Mouse (Mus musculus) lung, embryonic 14.5 days (tissue): ENCODE measurements at regions not wholly inside any gene's neighbourhood (a gene's known extent, or its start where the extent isn't known, plus 50 kb on each side); places are given as distances from the start of the nearest gene placed in this dataset.

Experiments used
- ATAC-seq: fragments of 200-750 bp; cut with Nextera tagmentation; 2 replicates; pipeline ENCODE4 v1.8.0; 2017; ENCODE audit warnings: mild to moderate bottlenecking, moderate TSS enrichment, moderate library complexity; ENCODE audit not compliant: insufficient read depth
- DNase-seq: peaks from one replicate; pipeline ENCODE4 v3.0.0-alpha.2; 2015
- H3K27ac ChIP-seq: fragments of 300-500 bp; sonication (generic); 2 replicates; pipeline ENCODE4 v1.5.1; 2014; ENCODE audit warnings: low read depth, mild to moderate bottlenecking, moderate library complexity
- H3K27me3 ChIP-seq: fragments of 300-500 bp; sonication (generic); 2 replicates; pipeline ENCODE4 v1.6.1; 2014; ENCODE audit warnings: low read length, control low read depth; ENCODE audit not compliant: insufficient read depth
- H3K36me3 ChIP-seq: fragments of 300-500 bp; sonication (generic); 2 replicates; pipeline ENCODE4 v1.6.1; 2014; ENCODE audit warnings: control low read depth; ENCODE audit not compliant: insufficient read depth
- H3K4me1 ChIP-seq: fragments of 300-500 bp; sonication (generic); 2 replicates; pipeline ENCODE4 v1.6.1; 2014; ENCODE audit warnings: antibody characterized with exemption, control low read depth; ENCODE audit not compliant: insufficient read depth
- H3K4me2 ChIP-seq: fragments of 300-500 bp; sonication (generic); 2 replicates; pipeline ENCODE4 v1.6.1; 2014; ENCODE audit warnings: mild to moderate bottlenecking
- H3K4me3 ChIP-seq: fragments of 300-500 bp; sonication (generic); 2 replicates; pipeline ENCODE4 v1.5.1; 2014; ENCODE audit warnings: low read depth, low read length
- H3K9ac ChIP-seq: fragments of 300-500 bp; sonication (generic); 2 replicates; pipeline ENCODE4 v1.6.1; 2014
- H3K9me3 ChIP-seq: fragments of 300-500 bp; sonication (generic); 2 replicates; pipeline ENCODE4 v1.6.1; 2016; ENCODE audit warnings: low read depth, low read length, control low read depth
- CTCF ChIP-seq: IDR thresholded peaks from 2 replicates; pipeline ENCODE4 v1.5.1; 2016; ENCODE audit warnings: antibody characterized with exemption, low read depth
- WGBS: fragments of 180-500 bp; shearing (Covaris S2); extraction: QIAGEN DNeasy Blood & Tissue Kit; methylation state at CpG from one replicate; pipeline ENCODE4 v1.1.7; 2014; 5-methylcytosine and 5-hydroxymethylcytosine counted together

- Histone ChIP-seq H3K4me1 (peaks cover 17% of the 10 kb centered on the region), H3K27me3 (no peaks in the 10 kb centered on the region), H3K36me3 (no peaks in the 10 kb centered on the region), H3K9me3 (no peaks in the 10 kb centered on the region), H3K4me3 (no peak overlapping the region), H3K9ac (no peak overlapping the region), H3K4me2 (0 out of 2 replicates have a peak overlapping the region, but pooled peaks have one; percentile 26), H3K27ac (peak overlapping the region; percentile 55; the same call in 1 of the 2 replicates)
- 32% methylated on average over 5 of the region's 5 CpGs for WGBS
- DNase-seq: peak; percentile 56
- no peak for ATAC-seq
- TF ChIP-seq CTCF: no peak
These were observed 288.4 kb downstream of the Sox4 start for GRCm38 (mm10) chr13:28665150-28665549.

DNA sequence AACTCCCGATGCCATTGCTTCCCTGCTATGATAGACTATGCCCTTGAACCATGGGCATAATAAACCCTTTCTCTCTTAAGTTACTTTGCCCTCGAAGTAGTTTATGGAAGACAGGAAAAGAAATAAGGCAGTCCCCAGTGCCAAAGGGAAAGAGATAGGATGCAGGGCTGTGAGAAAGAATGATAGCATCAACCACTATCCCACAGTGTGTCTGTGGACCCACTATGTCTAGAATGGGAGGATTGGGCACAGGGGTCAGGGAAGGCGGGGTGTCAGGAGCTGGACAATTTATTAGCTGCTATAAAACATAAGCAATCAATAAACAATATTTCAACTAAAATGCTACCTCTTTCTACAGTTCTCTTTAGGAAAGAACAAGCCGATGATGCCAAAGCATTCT, 288.8 kb downstream of the Sox4 start:
- H3K4me3 ChIP-seq: no peak overlapping the region
- no peaks in the 10 kb centered on the region for H3K9me3 ChIP-seq
- no peak for DNase-seq
- no peaks in the 10 kb centered on the region for H3K36me3 ChIP-seq
- no peaks in the 10 kb centered on the region for H3K27me3 ChIP-seq
- TF ChIP-seq CTCF: no peak
- no peak overlapping the region for H3K9ac ChIP-seq
- 0 out of 2 replicates have a peak overlapping the region, but pooled peaks have one; percentile 26 for H3K4me2 ChIP-seq
- H3K4me1 ChIP-seq: peaks cover 17% of the 10 kb centered on the region
- peak overlapping the region; percentile 61; the same call in 1 of the 2 replicates for H3K27ac ChIP-seq
- 38% methylated on average over 4 of the region's 4 CpGs for WGBS
- 0 out of 2 replicates have a peak, but pooled peaks have one; percentile 29 for ATAC-seq

DNA sequence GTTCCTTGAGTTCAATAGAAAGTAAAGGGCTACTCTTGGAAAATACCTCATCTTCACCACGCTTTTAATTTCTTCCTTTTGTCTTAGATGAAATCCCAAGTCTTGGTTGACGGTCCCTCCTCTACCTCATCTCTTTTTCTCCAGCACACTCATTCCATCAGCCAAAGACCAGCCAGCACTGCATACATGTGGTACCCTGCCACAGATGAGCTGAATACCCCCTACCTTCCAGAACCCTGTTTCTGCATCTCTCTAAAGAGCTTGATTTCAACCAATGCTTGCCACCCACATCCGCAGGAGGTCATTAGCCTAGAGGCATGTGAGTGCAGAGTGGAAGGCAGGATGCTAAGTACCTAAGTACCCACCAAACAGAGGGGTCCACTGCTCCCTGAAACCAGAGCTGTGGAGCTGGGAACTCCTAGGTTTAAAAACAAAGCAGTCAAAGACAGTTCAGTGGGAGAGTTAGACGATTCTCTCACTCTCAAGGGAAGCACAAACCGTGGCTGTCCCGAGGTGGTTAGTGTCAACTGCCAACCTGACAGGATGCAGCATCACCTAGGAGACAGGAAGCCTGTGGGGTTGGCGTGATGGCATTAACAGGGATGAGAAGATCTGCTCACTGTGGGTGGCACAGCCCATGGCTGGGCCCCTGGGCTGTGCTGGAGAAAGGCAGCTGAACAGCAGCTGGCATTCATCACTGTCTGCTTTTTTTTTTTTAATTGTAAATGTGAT, 289.4 kb downstream of the Sox4 start:
- Histone ChIP-seq H3K9ac (no peak overlapping the region), H3K9me3 (no peaks in the 10 kb centered on the region), H3K4me1 (peaks cover 17% of the 10 kb centered on the region), H3K36me3 (no peaks in the 10 kb centered on the region), H3K27me3 (no peaks in the 10 kb centered on the region), H3K27ac (peak overlapping the region; percentile 61), H3K4me3 (no peak overlapping the region), H3K4me2 (no peak overlapping the region)
- ATAC-seq (peak; percentile 79), DNase-seq (peak; percentile 81)
- no peak for TF ChIP-seq CTCF
- WGBS: 40% methylated on average over 7 of the region's 7 CpGs

- H3K27ac ChIP-seq: no peak overlapping the region
- H3K9ac ChIP-seq: no peak overlapping the region
- no peak overlapping the region for H3K4me2 ChIP-seq
- WGBS: 8% methylated on average over 5 of the region's 5 CpGs
- DNase-seq (peak; percentile 70), ATAC-seq (no peak)
- H3K4me1 ChIP-seq: peaks cover 17% of the 10 kb centered on the region
- H3K27me3 ChIP-seq: no peaks in the 10 kb centered on the region
- no peak for TF ChIP-seq CTCF
- no peaks in the 10 kb centered on the region for H3K9me3 ChIP-seq
- H3K36me3 ChIP-seq: no peaks in the 10 kb centered on the region
- H3K4me3 ChIP-seq: no peak overlapping the region
These were observed 290.1 kb downstream of the Sox4 start for GRCm38 (mm10) chr13:28663459-28663858.

DNA sequence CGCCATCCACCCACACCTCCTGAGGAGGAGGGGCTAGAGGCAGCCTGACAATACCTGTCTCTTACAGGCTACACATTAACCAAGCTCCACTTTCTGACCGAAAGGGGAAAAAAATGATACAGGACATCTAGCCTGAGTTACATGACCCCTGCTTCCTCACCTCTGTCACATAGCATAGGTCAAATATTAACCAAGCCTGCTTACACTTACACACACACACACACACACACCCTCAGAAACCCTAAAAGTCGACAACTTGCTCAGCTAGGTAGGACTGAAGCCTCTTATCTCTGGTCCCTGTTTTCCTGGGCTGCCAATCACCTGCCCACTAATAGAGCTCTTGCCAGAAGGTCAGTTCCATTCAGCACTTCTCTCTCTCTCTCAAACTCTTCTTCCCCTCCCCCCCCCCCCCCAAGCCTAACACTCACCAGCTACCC, 291.2 kb downstream of the Sox4 start:
- no peak for TF ChIP-seq CTCF
- no peak for DNase-seq
- Histone ChIP-seq H3K9ac (no peak overlapping the region), H3K36me3 (no peaks in the 10 kb centered on the region), H3K4me1 (peaks cover 17% of the 10 kb centered on the region), H3K27ac (peak overlapping the region; percentile 54; the same call in 1 of the 2 replicates), H3K4me3 (no peak overlapping the region), H3K9me3 (no peaks in the 10 kb centered on the region), H3K27me3 (no peaks in the 10 kb centered on the region), H3K4me2 (no peak overlapping the region)
- no peak for ATAC-seq
- 58% methylated on average over 3 of the region's 3 CpGs for WGBS

DNA sequence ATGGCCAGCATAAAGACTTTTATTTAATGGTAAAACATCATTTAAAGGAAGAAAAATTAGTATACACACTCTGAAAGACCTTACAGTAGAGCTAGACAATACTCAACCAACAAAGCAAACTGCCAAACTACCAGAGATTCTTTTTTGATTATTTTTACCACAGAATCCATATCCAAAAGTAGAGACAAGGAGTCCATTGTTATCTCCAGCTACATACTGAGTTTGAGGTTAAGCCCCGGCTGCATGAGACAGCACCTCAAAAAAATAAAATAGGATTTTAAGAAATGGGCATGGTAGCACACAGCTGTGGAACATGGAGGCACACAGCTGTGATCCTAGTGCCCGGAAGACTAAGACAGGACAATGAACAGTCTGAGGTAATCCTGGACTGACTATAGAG, 293.4 kb downstream of the Sox4 start:
- Histone ChIP-seq H3K4me1 (peaks cover 11% of the 10 kb centered on the region), H3K27me3 (no peaks in the 10 kb centered on the region), H3K9me3 (no peaks in the 10 kb centered on the region), H3K4me2 (no peak overlapping the region), H3K27ac (no peak overlapping the region), H3K9ac (no peak overlapping the region), H3K36me3 (no peaks in the 10 kb centered on the region), H3K4me3 (no peak overlapping the region)
- DNase-seq: no peak
- no peak for ATAC-seq
- no peak for TF ChIP-seq CTCF
- 85% methylated on average over 2 of the region's 2 CpGs for WGBS

DNA sequence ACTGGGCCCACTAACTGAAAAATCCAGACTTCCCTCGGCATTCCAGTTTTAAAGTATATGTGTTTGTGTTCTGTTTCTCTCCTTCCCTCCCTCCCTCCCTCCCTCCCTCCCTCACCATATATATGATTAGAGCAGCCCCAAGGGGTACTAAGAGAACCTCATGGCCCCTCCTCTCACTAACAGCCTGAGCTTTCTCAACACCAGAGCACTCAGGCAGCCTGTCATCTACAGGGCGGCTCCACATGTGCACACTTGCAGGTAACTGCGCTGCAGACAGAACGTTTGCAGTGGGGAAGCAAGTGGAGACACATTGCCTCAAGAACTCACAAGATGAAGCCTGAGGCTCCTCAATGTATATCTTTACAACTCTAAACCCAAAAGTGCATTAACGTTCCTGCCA, 294.9 kb downstream of the Sox4 start:
- H3K27ac ChIP-seq: 0 out of 2 replicates have a peak overlapping the region, but pooled peaks have one; percentile 47
- DNase-seq (no peak), ATAC-seq (no peak; the same call in 1 of the 2 replicates)
- TF ChIP-seq CTCF: no peak
- no peak overlapping the region for H3K4me2 ChIP-seq
- no peaks in the 10 kb centered on the region for H3K27me3 ChIP-seq
- no peak overlapping the region for H3K9ac ChIP-seq
- H3K36me3 ChIP-seq: no peaks in the 10 kb centered on the region
- no peaks in the 10 kb centered on the region for H3K9me3 ChIP-seq
- no peak overlapping the region for H3K4me3 ChIP-seq
- WGBS: 32% methylated on average over 5 of the region's 5 CpGs
- H3K4me1 ChIP-seq: 0 out of 2 replicates have a peak, but pooled peaks cover 3% of the 10 kb centered on the region
